Mouse (Mus musculus) fibroblast of lung, adult 2 months (primary cell): ENCODE data around the gene Adarb1.
"Not testable (repeated sequence)": the region's sequence is repeated elsewhere in the genome, so short reads cannot be mapped to it uniquely, and the experiment has no call there.

Source experiments
- DNase-seq: peaks from one replicate; pipeline ENCODE4 v3.0.0-alpha.2; 2011; ENCODE audit warnings: low read depth

Adarb1 gene

GRCm38 (mm10) chr10:77314711-77315266 lies 103.3 kb downstream of the Adarb1 start:
- DNase-seq = no peak

DNA sequence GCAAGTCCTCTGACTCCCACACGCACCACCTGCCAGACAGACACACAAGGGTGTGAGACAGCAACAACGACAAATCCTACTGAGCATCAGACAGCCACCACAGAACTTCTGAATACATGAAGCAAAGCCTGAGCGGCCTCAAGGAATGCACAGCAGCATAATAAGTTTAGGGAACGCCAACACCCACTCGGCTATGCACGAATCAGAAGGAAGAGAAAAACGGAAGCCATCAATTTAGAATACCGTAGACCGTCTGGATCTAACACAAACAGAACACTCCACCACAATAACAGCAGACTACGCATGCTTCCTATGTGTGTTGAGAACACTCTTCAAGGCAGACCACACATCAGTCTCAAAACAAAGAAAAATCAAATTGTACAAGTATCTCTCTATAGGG lies 109.1 kb downstream of the Adarb1 start:
- no peak for DNase-seq

DNA sequence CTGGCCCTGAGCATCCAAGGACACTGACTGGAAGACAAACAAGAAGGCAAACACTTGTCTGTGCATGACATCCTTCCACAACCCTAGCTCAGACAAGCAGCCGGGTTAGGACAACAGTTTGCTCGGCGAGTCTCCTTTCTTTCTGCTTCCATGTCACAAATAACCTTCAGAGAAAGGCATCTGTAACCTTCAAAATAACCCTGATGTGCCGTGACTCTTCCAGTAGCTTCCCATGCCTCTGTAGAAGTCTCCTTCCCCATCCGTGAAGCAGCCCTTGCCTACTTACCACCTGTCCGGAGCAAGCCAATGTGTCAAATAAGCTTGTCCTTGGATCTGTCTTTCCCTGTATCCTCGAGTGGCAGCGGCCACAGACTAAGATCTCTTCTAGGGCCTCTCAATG lies 112.3 kb downstream of the Adarb1 start:
- no peak for DNase-seq

DNA sequence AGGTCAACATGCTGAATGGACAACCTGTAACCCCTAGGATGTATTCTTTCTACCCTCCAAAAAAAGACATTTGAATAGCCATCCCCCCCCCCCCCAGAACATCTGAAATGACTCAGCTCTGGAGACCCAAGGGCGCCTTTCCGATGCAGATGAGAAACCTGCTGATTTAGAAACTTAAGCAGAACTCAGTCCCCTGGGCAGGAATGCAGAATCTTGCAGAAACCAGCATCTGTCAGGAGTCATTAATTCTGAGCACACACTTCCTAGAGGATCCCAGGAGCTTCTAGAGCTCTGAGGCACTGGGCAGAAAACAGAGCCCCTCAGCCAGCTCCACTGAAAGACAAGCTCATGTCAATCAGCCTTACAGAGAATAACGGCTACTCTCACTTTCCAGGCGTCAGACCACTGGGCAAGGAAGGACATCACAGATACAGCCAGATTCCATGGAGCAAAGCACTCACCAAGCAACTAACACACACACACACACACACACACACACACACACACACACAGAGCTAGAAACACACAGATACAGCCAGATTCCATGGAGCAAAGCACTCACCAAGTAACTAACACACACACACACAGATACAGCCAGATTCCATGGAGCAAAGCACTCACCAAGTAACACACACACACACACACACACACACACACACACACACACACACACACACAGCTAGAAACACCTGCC lies 113.1 kb downstream of the Adarb1 start:
- no peak for DNase-seq

GRCm38 (mm10) chr10:77304362-77304761 lies 113.7 kb downstream of the Adarb1 start:
- DNase-seq = no peak

GRCm38 (mm10) chr10:77300934-77301297 lies 117.2 kb downstream of the Adarb1 start:
- no peak for DNase-seq

GRCm38 (mm10) chr10:77300237-77300933 lies 117.7 kb downstream of the Adarb1 start:
- DNase-seq = no peak

DNA sequence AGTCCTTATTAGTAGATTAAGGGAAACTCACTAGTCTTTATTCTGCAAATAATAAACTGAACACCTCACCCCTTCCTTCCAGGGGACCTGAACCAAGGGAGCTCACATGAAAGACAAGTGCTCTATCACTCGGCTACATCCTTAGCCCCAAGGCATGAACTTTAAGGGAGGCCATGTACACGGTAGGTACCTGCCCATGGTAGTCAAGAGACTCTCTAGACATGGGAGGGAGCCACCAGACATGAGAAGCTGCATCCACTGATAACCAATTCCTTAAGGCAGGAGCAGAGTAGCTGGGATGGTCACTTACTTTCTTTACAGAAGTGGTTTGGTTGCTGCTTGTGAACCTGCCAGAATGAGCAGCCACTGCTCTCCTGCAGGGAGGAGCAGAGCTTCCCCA lies 118.9 kb downstream of the Adarb1 start:
- DNase-seq = no peak

DNA sequence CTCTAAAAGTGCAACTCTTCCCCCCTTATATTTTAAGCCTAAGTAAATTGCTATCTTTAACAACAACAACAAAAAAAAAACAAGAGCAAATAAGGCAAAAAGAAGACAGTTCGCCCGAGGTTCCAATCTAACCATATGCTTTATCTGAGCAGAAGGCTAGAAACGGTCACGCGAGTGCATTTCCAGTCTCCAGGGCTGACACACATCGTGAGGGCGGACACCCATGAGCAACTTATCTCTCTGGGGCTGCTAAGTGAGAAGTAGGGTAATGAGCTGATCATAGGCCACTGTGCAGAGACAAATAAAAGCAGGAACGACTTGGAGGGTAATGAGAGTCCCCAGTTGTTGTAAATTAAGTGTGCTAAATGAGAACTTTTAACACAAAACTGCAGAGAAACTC lies 119.4 kb downstream of the Adarb1 start:
- DNase-seq = no peak

DNA sequence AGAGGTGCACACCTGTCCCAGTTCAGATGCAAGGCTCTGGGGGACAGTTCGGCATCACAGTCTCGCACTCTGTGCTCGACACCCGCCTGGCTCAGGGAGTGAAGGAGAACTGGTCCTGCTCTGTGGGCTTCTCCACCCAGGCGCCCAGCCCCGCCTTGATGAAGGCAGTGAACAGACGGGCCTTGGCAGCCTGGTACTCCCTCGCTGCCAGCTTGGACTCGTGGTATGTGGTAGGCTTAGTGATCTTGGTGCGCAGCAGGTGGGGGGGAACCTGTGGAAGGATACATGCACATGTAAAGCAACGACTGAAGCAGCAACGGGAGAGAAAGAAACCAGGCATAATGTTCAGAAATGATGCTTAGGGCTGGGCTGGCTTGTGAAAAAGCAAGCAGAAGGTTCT lies 123.4 kb downstream of the Adarb1 start:
- no peak for DNase-seq

GRCm38 (mm10) chr10:77290624-77291366 lies 127.3 kb downstream of the Adarb1 start:
- DNase-seq = no peak

DNA sequence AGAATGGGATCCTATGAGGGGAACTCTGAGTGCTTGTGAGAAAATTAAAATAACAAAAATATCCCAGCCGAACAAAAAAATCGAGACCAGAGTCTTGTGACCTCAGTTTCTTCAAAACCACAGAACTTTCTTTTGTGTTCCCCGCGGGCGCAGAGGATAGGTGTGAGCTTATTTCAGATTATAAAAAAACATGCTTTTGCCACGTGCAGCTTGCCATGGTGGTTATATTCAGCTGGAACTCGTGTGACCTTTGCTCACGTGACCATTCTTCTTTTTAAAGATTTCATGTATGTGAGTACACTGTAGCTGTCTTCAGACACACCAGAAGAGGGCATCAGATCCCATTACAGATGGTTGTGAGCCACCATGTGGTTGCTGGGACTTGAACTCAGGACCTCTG lies 128.5 kb downstream of the Adarb1 start:
- DNase-seq = no peak

- DNase-seq = no peak
Observed at GRCm38 (mm10) chr10:77288639-77289195, 129.4 kb downstream of the Adarb1 start.

- no peak for DNase-seq
Observed at GRCm38 (mm10) chr10:77287626-77288025, 130.4 kb downstream of the Adarb1 start.

DNA sequence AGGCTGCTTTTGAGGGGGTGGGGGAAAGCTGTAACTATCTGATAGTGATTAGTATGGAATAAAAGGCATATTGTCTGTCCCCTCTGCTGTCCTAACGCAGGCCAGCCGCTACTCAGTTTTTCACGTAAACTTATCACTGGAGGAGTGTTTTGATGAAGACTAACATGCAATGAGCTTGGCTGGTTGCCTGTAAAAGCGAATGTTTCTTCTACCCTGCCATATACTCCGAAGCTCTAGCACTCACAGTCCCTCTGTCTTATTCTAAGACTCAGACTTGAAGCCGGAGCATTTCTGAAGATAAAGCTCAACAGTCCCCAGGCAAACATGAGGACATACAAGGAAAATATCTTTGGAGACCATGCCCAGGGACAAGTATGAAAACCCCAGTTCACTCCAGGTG lies 133.2 kb downstream of the Adarb1 start:
- DNase-seq = no peak

DNA sequence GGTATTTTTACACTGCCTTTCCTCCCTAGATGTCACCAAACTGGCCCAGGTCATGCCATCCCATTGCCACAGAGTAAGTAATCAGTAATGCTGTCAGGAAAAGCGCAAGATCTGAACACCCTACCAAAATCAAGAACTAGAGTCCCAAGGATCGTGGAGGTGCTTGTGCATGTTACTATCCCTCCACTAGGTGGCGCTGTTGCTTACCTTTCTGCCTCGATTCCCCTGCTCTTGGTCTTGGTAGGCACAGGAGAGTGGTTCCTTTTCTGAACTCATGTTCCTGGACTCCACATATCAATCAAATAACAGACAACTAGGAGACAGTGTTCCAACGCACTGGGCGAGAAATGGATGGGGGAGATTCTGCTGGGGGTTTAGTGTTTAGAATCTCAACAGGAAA lies 135.2 kb downstream of the Adarb1 start:
- peak; percentile 46 for DNase-seq

- DNase-seq = not testable (repeated sequence)
Observed at GRCm38 (mm10) chr10:77282085-77282484, 136.0 kb downstream of the Adarb1 start.

DNA sequence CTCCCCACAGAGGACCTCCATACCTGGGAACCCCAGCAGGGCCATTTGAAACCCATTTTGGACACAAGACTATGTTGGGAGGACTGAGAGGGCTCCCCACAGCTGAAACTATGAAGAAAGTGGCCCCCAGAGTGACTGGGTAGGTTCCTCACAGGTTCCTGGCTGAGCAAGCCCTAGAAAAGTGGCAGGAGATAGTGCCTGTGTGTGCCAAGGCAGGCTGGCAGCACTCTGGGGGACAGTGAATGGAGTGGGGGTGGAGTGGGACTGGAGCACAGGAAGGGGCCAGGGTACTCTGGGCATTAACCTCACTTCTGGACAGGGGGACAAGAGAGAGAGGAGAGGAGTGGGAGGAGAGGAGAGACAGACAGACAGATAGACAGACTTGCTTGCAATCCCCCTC lies 144.3 kb downstream of the Adarb1 start:
- DNase-seq = no peak

GRCm38 (mm10) chr10:77272980-77273730 lies 144.9 kb downstream of the Adarb1 start:
- DNase-seq = no peak

DNA sequence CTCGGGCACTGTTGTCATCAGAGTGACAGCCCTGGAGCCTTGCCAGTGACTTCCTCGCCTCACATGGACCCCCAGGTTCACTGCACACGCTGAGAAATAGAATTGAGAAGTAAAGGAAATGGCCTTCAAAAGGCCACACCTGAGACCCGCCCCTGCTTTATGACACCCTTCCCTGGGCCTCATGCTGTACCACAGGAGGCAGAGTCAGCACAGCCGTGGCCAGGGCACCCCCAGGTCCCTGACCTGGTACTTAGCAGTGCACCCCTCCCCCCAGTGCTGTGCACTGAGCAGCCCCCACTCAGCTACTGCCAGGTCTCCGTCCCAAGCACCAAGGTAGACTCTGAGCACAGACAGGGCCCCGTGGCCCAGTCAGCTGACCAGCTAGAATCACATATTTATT lies 148.9 kb downstream of the Adarb1 start:
- no peak for DNase-seq

- DNase-seq = no peak
Observed at GRCm38 (mm10) chr10:77267027-77267426, 151.0 kb downstream of the Adarb1 start.

DNA sequence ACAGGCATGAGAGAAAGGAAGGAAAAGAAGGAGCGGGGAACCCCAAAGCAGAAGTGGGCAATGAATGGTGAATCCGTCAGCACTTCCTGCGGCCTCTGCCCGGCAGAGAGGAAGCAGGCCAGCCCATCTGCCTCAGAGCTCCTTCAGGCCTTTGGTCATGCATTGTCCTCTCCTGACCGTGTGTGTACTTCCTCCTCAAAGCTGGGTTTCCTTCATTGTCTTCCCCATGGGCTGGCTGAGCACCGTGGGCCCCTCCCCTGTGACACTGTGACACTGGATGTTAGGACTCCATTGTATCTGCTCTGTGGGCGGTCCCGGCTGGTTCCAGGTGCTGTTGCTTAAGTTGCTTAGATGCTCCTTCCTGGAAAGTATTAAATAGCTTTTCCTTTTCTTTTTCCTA lies 151.8 kb downstream of the Adarb1 start:
- no peak for DNase-seq
